Mouse (Mus musculus) limb, embryonic 12.5 days (tissue): ENCODE data around the gene Diaph3. TPM values are rescaled to one million over a fixed set of nuclear protein-coding genes. Genes with fewer than 3 reads are reported as not detected.

Source experiments
- ATAC-seq: fragments of 200-750 bp; cut with Nextera tagmentation; 2 replicates; pipeline ENCODE4 v1.8.0; 2017; ENCODE audit warnings: low read depth, moderate TSS enrichment; ENCODE audit not compliant: insufficient number of reproducible peaks, insufficient read depth, low FRiP score, low TSS enrichment
- H3K27ac ChIP-seq: fragments of 300-500 bp; sonication (generic); 2 replicates; pipeline ENCODE4 v1.5.1; 2016; ENCODE audit warnings: mild to moderate bottlenecking, moderate library complexity
- H3K27me3 ChIP-seq: fragments of 300-500 bp; sonication (generic); 2 replicates; pipeline ENCODE4 v1.6.1; 2016; ENCODE audit warnings: mild to moderate bottlenecking, moderate library complexity
- H3K36me3 ChIP-seq: fragments of 300-500 bp; sonication (generic); 2 replicates; pipeline ENCODE4 v1.6.1; 2016; ENCODE audit warnings: mild to moderate bottlenecking, moderate library complexity
- H3K4me1 ChIP-seq: fragments of 300-500 bp; sonication (generic); replicated peaks from 2 replicates; pipeline ENCODE4 v1.6.1; 2016
- H3K4me2 ChIP-seq: fragments of 300-500 bp; sonication (generic); 2 replicates; pipeline ENCODE4 v1.6.1; 2016; ENCODE audit warnings: mild to moderate bottlenecking, moderate library complexity
- H3K4me3 ChIP-seq: fragments of 300-500 bp; sonication (generic); replicated peaks from 2 replicates; pipeline ENCODE4 v1.5.1; 2016; ENCODE audit warnings: mild to moderate bottlenecking
- H3K9ac ChIP-seq: fragments of 300-500 bp; sonication (generic); replicated peaks from 2 replicates; pipeline ENCODE4 v1.6.1; 2016; ENCODE audit warnings: mild to moderate bottlenecking, moderate library complexity
- H3K9me3 ChIP-seq: fragments of 300-500 bp; sonication (generic); 2 replicates; pipeline ENCODE4 v1.6.1; 2016; ENCODE audit warnings: mild to moderate bottlenecking, moderate library complexity
- WGBS: fragments of 180-500 bp; shearing (Covaris S2); methylation state at CpG from one replicate; pipeline ENCODE4 v1.1.7; 2016; 5-methylcytosine and 5-hydroxymethylcytosine counted together
- microRNA-seq: library from miRNA; unstranded; fragments of <30 nt; microRNA quantifications from one replicate; pipeline ENCODE4, GENCODE M21; 2017
- polyA plus RNA-seq: library from polyadenylated mRNA; unstranded; fragments of >200 nt; fragmentation: Nextera tagmentation; extraction: Ambion mirVana; gene quantifications from 2 replicates; pipeline ENCODE4 v1.2.1, GENCODE M21; 2016

Gene Diaph3
- polyA plus RNA-seq, 1 experiment from 2014 or later: 10.7 TPM

- Histone ChIP-seq H3K4me2 (no peak overlapping the region), H3K9ac (no peak overlapping the region), H3K9me3 (no peaks in the 10 kb centered on the region), H3K36me3 (no peaks in the 10 kb centered on the region), H3K4me1 (no peaks in the 10 kb centered on the region), H3K4me3 (no peak overlapping the region), H3K27ac (no peak overlapping the region), H3K27me3 (no peaks in the 10 kb centered on the region)
- ATAC-seq: no peak
- WGBS: 93% methylated on average over 3 of the region's 3 CpGs
These were observed 499.2 kb downstream of the Diaph3 start for GRCm38 (mm10) chr14:86641839-86642238.

GRCm38 (mm10) chr14:86640086-86640485, 500.9 kb downstream of the Diaph3 start:
- Histone ChIP-seq H3K27me3 (no peaks in the 10 kb centered on the region), H3K27ac (no peak overlapping the region), H3K9ac (no peak overlapping the region), H3K4me1 (no peaks in the 10 kb centered on the region), H3K9me3 (no peaks in the 10 kb centered on the region), H3K36me3 (no peaks in the 10 kb centered on the region), H3K4me3 (no peak overlapping the region), H3K4me2 (no peak overlapping the region)
- ATAC-seq: no peak
- 70% methylated on average over 5 of the region's 5 CpGs for WGBS

GRCm38 (mm10) chr14:86635594-86636140, 505.4 kb downstream of the Diaph3 start:
- no peaks in the 10 kb centered on the region for H3K27me3 ChIP-seq
- no peak overlapping the region for H3K9ac ChIP-seq
- ATAC-seq: 0 out of 2 replicates have a peak, but pooled peaks have one; percentile 47
- H3K36me3 ChIP-seq: no peaks in the 10 kb centered on the region
- WGBS: 26% methylated on average over 6 of the region's 6 CpGs
- no peak overlapping the region for H3K4me3 ChIP-seq
- no peak overlapping the region for H3K4me2 ChIP-seq
- H3K4me1 ChIP-seq: no peaks in the 10 kb centered on the region
- H3K27ac ChIP-seq: no peak overlapping the region
- H3K9me3 ChIP-seq: no peaks in the 10 kb centered on the region

DNA sequence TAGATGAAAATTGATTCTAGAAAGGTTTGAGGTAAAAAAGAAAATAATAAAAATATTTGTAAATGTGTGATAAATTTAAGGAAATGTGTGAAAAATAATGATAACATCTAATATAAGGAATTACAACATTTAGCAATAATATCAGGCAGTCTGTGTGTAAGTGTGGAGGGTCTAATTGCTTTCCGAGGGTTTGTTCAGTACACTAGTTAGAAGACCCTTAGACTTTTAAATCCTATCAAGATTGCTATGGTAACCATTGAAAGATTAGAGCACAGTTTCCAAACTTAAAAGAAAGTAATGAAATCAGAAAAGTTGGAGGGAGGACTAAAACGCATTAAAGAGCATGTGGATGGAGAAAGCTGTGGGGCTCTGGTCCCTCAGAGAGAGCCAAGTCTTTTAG, 506.0 kb downstream of the Diaph3 start:
- Histone ChIP-seq H3K4me3 (no peak overlapping the region), H3K36me3 (no peaks in the 10 kb centered on the region), H3K9ac (no peak overlapping the region), H3K4me1 (no peaks in the 10 kb centered on the region), H3K9me3 (no peaks in the 10 kb centered on the region), H3K27me3 (no peaks in the 10 kb centered on the region), H3K4me2 (no peak overlapping the region), H3K27ac (no peak overlapping the region)
- WGBS: 90% methylated on average over 2 of the region's 2 CpGs
- no peak for ATAC-seq

- no peak overlapping the region for H3K4me3 ChIP-seq
- no peaks in the 10 kb centered on the region for H3K4me1 ChIP-seq
These were observed 507.2 kb downstream of the Diaph3 start for GRCm38 (mm10) chr14:86633799-86634198.

GRCm38 (mm10) chr14:86624816-86625425, 516.1 kb downstream of the Diaph3 start:
- WGBS: 84% methylated on average over 5 of the region's 5 CpGs
- H3K4me1 ChIP-seq: no peaks in the 10 kb centered on the region
- no peak overlapping the region for H3K9ac ChIP-seq
- H3K27me3 ChIP-seq: no peaks in the 10 kb centered on the region
- no peak overlapping the region for H3K4me2 ChIP-seq
- no peaks in the 10 kb centered on the region for H3K9me3 ChIP-seq
- H3K4me3 ChIP-seq: no peak overlapping the region
- H3K36me3 ChIP-seq: no peaks in the 10 kb centered on the region
- no peak overlapping the region for H3K27ac ChIP-seq
- no peak for ATAC-seq

More at GRCm38 (mm10) chr14:86633799-86634198, 507.2 kb downstream of the Diaph3 start:
- H3K27me3 ChIP-seq: no peaks in the 10 kb centered on the region
- no peak overlapping the region for H3K27ac ChIP-seq
- ATAC-seq: no peak
- WGBS: 52% methylated on average over 5 of the region's 5 CpGs
- H3K4me2 ChIP-seq: no peak overlapping the region
- H3K9me3 ChIP-seq: no peaks in the 10 kb centered on the region
- no peaks in the 10 kb centered on the region for H3K36me3 ChIP-seq
- no peak overlapping the region for H3K9ac ChIP-seq

- H3K9me3 ChIP-seq: no peaks in the 10 kb centered on the region
- no peak overlapping the region for H3K27ac ChIP-seq
- H3K4me3 ChIP-seq: no peak overlapping the region
- H3K4me1 ChIP-seq: no peaks in the 10 kb centered on the region
- H3K9ac ChIP-seq: no peak overlapping the region
- no peaks in the 10 kb centered on the region for H3K36me3 ChIP-seq
- H3K27me3 ChIP-seq: no peaks in the 10 kb centered on the region
- H3K4me2 ChIP-seq: no peak overlapping the region
- no peak for ATAC-seq
- 80% methylated on average over 5 of the region's 5 CpGs for WGBS
These were observed 521.4 kb downstream of the Diaph3 start for GRCm38 (mm10) chr14:86619637-86620036.

Small RNAs within 50 kb of the gene (microRNA-seq; reads per million reads assigned to microRNA genes)
- not detected for gene Gm23438
